Mouse (Mus musculus) CH12.LX (cell line): ENCODE results near the gene Fxyd1. TPM values are rescaled to one million over a fixed set of nuclear protein-coding genes. Genes with fewer than 3 reads are reported as not detected.

Experiments
- DNase-seq: peaks from one replicate; pipeline ENCODE4 v3.0.0-alpha.2; 2013; ENCODE audit errors: extremely low read depth
- H3K27ac ChIP-seq: 2 replicates; pipeline ENCODE4 v1.5.1; 2012; ENCODE audit warnings: low read depth, mild to moderate bottlenecking, control low read depth, moderate library complexity; ENCODE audit not compliant: insufficient read depth
- H3K27me3 ChIP-seq: replicated peaks from 2 replicates; pipeline ENCODE3; 2012; ENCODE audit warnings: inconsistent platforms
- H3K36me3 ChIP-seq, 2 experiments: replicated peaks in 1 of 2; 2 replicates each; pipeline versions ENCODE3 to v1.6.1; 2012; ENCODE audit warnings: inconsistent platforms in 1 of 2, low read length in 1 of 2, mild to moderate bottlenecking in 1 of 2, mixed read lengths in 1 of 2, moderate library complexity in 1 of 2; ENCODE audit not compliant: control insufficient read depth in 1 of 2, insufficient read depth in 1 of 2
- H3K4me1 ChIP-seq, 2 experiments: 2 replicates each; pipeline ENCODE4 v1.6.1; 2012; ENCODE audit warnings: inconsistent platforms in 1 of 2, moderate library complexity in 1 of 2; ENCODE audit not compliant: insufficient read depth in 2 of 2, control insufficient read depth in 1 of 2
- H3K4me2 ChIP-seq: 2 replicates; pipeline ENCODE4 v1.6.1; 2012; ENCODE audit warnings: low read depth, mild to moderate bottlenecking, control low read depth; ENCODE audit not compliant: poor library complexity, insufficient read depth, severe bottlenecking
- H3K4me3 ChIP-seq, 3 experiments: fragments of 150-350 bp in 1 of 3; sonication (generic) in 1 of 3; replicated peaks in 1 of 3; 2 replicates each; pipeline versions ENCODE3 to v1.5.1; 2011 to 2012; ENCODE audit warnings: low read depth in 2 of 3, low read length in 2 of 3, mild to moderate bottlenecking in 2 of 3, moderate library complexity in 2 of 3, control low read depth in 1 of 3, improper control_type of control experiment in 1 of 3, inconsistent platforms in 1 of 3, mixed read lengths in 1 of 3; ENCODE audit not compliant: poor library complexity in 1 of 3
- H3K79me2 ChIP-seq: replicated peaks from 2 replicates; pipeline ENCODE4 v1.6.1; 2012; ENCODE audit warnings: mild to moderate bottlenecking, moderate library complexity; ENCODE audit not compliant: control insufficient read depth, poor library complexity, insufficient read depth, severe bottlenecking; ENCODE audit errors: extremely low read depth
- H3K9ac ChIP-seq: 2 replicates; pipeline ENCODE4 v1.6.1; 2012; ENCODE audit warnings: low read depth, mild to moderate bottlenecking, control low read depth, moderate library complexity; ENCODE audit not compliant: insufficient read depth
- H3K9me3 ChIP-seq: replicated peaks from 2 replicates; pipeline ENCODE3; 2012; ENCODE audit warnings: low read length, inconsistent platforms, mixed read lengths
- CTCF ChIP-seq, 2 experiments: IDR thresholded peaks in 1 of 2; conservative IDR thresholded peaks in 1 of 2; 2 replicates each; pipeline ENCODE4 v1.5.1; 2011 to 2012; ENCODE audit warnings: low read depth in 2 of 2, low read length in 2 of 2, improper control_type of control experiment in 1 of 2, inconsistent platforms in 1 of 2, mild to moderate bottlenecking in 1 of 2, moderate library complexity in 1 of 2
- ELF1 ChIP-seq: IDR thresholded peaks from 2 replicates; pipeline ENCODE4 v1.6.1; 2014; ENCODE audit warnings: low read depth, mild to moderate bottlenecking, inconsistent platforms, low read length, improper control_type of control experiment
- ETS1 ChIP-seq: conservative IDR thresholded peaks from 2 replicates; pipeline ENCODE4 v1.6.1; 2012; ENCODE audit warnings: low read depth, mild to moderate bottlenecking, inconsistent platforms, low read length, improper control_type of control experiment, moderate library complexity
- HCFC1 ChIP-seq: IDR thresholded peaks from 2 replicates; pipeline ENCODE4 v1.6.1; 2012; ENCODE audit warnings: low read depth, mild to moderate bottlenecking, inconsistent platforms, low read length, improper control_type of control experiment
- IRF4 ChIP-seq: IDR thresholded peaks from 2 replicates; pipeline ENCODE4 v1.6.1; 2014; ENCODE audit warnings: low read depth, mild to moderate bottlenecking, inconsistent platforms, low read length, improper control_type of control experiment
- JUND ChIP-seq: conservative IDR thresholded peaks from 2 replicates; pipeline ENCODE4 v1.6.1; 2011; ENCODE audit warnings: low read depth, low read length, improper control_type of control experiment
- MAX ChIP-seq: IDR thresholded peaks from 2 replicates; pipeline ENCODE4 v1.6.1; 2011; ENCODE audit warnings: low read length, improper control_type of control experiment
- NELFE ChIP-seq: IDR thresholded peaks from 2 replicates; pipeline ENCODE4 v1.6.1; 2011; ENCODE audit warnings: low read depth, low read length, improper control_type of control experiment
- POLR2A ChIP-seq: IDR thresholded peaks from 2 replicates; pipeline ENCODE4 v1.6.1; 2011; ENCODE audit warnings: low read depth, mild to moderate bottlenecking, improper control_type of control experiment, low read length
- POLR2AphosphoS2 ChIP-seq: IDR thresholded peaks from 2 replicates; pipeline ENCODE4 v1.6.1; 2011; ENCODE audit warnings: low read depth, low read length, improper control_type of control experiment
- RAD21 ChIP-seq: IDR thresholded peaks from 2 replicates; pipeline ENCODE4 v1.6.1; 2011; ENCODE audit warnings: low read depth, mild to moderate bottlenecking, low read length, improper control_type of control experiment, moderate library complexity
- RCOR1 ChIP-seq: conservative IDR thresholded peaks from 2 replicates; pipeline ENCODE4 v1.6.1; 2012; ENCODE audit warnings: low read depth, mild to moderate bottlenecking, inconsistent platforms, low read length, improper control_type of control experiment
- SIN3A ChIP-seq: IDR thresholded peaks from 2 replicates; pipeline ENCODE4 v1.6.1; 2012; ENCODE audit warnings: low read length, improper control_type of control experiment, inconsistent platforms
- TCF12 ChIP-seq: IDR thresholded peaks from 2 replicates; pipeline ENCODE4 v1.6.1; 2014; ENCODE audit warnings: low read depth, mild to moderate bottlenecking, inconsistent platforms, low read length, improper control_type of control experiment
- ZNF384 ChIP-seq: IDR thresholded peaks from 2 replicates; pipeline ENCODE4 v1.6.1; 2012; ENCODE audit warnings: low read depth, low read length, improper control_type of control experiment, inconsistent platforms
- dilution Hi-C: fragments of 300-500 bp; cut with MboI; formaldehyde crosslinking; loops from 2 replicates; pipeline ENCODE4 v1.14.3; 2020; ENCODE audit warnings: low sequenced_read_pairs; ENCODE audit not compliant: extremely low pct_unique_long_range_greater_than_20kb, extremely low pct_ligation_motif_present
- in situ Hi-C: fragments of 300-500 bp; cut with MboI; formaldehyde crosslinking; loops from 3 replicates; pipeline ENCODE4 v1.14.3; 2019; ENCODE audit warnings: low sequenced_read_pairs, low pct_ligation_motif_present, low pct_unique_long_range_greater_than_20kb, mixed read lengths
- polyA plus RNA-seq: library from polyadenylated mRNA; unstranded; fragments of >175 nt; gene quantifications from 2 replicates; pipeline ENCODE4 v1.2.1, GENCODE M21; 2012; ENCODE audit warnings: low read depth; ENCODE audit not compliant: insufficient read length
- total RNA-seq, 2 experiments: library from RNA; depleted of rRNA; stranded (reverse); fragments of 300-350 nt in 1 of 2; fragments of >200 nt in 1 of 2; gene quantifications; 2 replicates each; pipeline ENCODE4 v1.2.3; 2012 to 2014

Fxyd1 gene
- total and polyA plus RNA-seq, 3 experiments = not detected

DNA sequence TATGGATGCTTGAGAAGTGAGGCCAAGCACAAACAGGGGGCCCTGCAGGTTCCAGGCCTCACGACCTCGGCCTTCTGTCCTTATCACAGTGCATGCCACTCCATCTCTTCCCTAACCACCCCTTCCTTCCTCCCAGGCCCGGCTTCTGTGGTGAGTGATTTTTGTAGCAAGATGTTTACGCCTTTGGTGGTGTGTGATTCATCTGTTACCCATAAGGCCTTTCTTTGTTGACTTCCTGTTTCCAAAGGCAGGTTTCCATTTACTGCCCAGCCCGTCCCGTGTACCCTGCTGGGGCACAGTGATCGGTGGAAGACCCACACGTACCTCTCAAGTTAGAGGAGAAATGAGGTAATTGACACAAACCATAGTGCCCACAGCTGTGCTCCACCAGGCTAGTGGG lies 54.3 kb downstream of the Fxyd1 start:
- dilution Hi-C loops = no loop called here
- no peaks in the 10 kb centered on the region for H3K36me3 ChIP-seq
- H3K9ac ChIP-seq = no peak overlapping the region
- peaks cover 3% of the 10 kb centered on the region for H3K9me3 ChIP-seq
- no peak overlapping the region for H3K4me3 ChIP-seq
- DNase-seq = peak; percentile 59
- in situ Hi-C loops = no loop called here
- H3K27me3 ChIP-seq = no peaks in the 10 kb centered on the region
- peaks cover 18 to 34% of the 10 kb centered on the region in 2 experiments for H3K4me1 ChIP-seq
- H3K79me2 ChIP-seq = no peaks in the 10 kb centered on the region
- H3K4me2 ChIP-seq = no peak overlapping the region
- no peak overlapping the region for H3K27ac ChIP-seq
- TF ChIP-seq MAX (peak; percentile 30; the same call in 1 of the 2 replicates), POLR2AphosphoS2 (no peak), IRF4 (peak; percentile 53; the same call in 1 of the 2 replicates), TCF12 (0 out of 2 replicates have a peak, but pooled peaks have one; percentile 11), CTCF (conservative IDR thresholded peaks at IDR 0.05 in 1 of 2, IDR thresholded peaks at IDR 0.05 in 1 of 2; ENCODE audit: low read depth in 2 of 2, low read length in 2 of 2) (no peak), ZNF384 (no peak), JUND (no peak), HCFC1 (peak; percentile 63), SIN3A (0 out of 2 replicates have a peak, but pooled peaks have one; percentile 25), NELFE (0 out of 2 replicates have a peak, but pooled peaks have one; percentile 18), ETS1 (no peak; the same call in 1 of the 2 replicates), POLR2A (peak; percentile 39; the same call in 1 of the 2 replicates), RCOR1 (no peak), RAD21 (no peak), ELF1 (peak; percentile 61)
- TF ChIP-seq, all 38 proteins: peak for 8

Other genes starting within 250 kb of the Fxyd1 start
- 0.08 TPM in 1 of 2 replicates, not detected in the other for gene Ffar2, start 233.4 kb downstream of the Fxyd1 start, total RNA-seq (2012; rRNA removed)
- gene Ffar2, start 233.4 kb downstream of the Fxyd1 start, total RNA-seq (2014; rRNA removed) = not detected in 2 replicates
- gene Ffar2, start 233.4 kb downstream of the Fxyd1 start, polyA plus RNA-seq = 0.51 and 0.52 TPM in 2 replicates
- gene Ffar3, start 201.0 kb downstream of the Fxyd1 start, total RNA-seq (2012; rRNA removed) = not detected in 2 replicates
- gene Ffar3, start 201.0 kb downstream of the Fxyd1 start, total RNA-seq (2014; rRNA removed) = not detected in 2 replicates
- gene Ffar3, start 201.0 kb downstream of the Fxyd1 start, polyA plus RNA-seq = not detected in 2 replicates
- gene Ffar1, start 195.6 kb downstream of the Fxyd1 start, total RNA-seq (2012; rRNA removed) = 0.34 and 0.42 TPM in 2 replicates
- 1.2 and 1.4 TPM in 2 replicates for gene Ffar1, start 195.6 kb downstream of the Fxyd1 start, total RNA-seq (2014; rRNA removed)
- gene Ffar1, start 195.6 kb downstream of the Fxyd1 start, polyA plus RNA-seq = 14.3 and 17.2 TPM in 2 replicates
- 41.7 and 42.3 TPM in 2 replicates for gene Cd22, start 176.9 kb downstream of the Fxyd1 start, total RNA-seq (2012; rRNA removed)
- 81.5 and 90.6 TPM in 2 replicates for gene Cd22, start 176.9 kb downstream of the Fxyd1 start, total RNA-seq (2014; rRNA removed)
- gene Cd22, start 176.9 kb downstream of the Fxyd1 start, polyA plus RNA-seq = 180 and 190 TPM in 2 replicates
- 0.04 TPM in 1 of 2 replicates, not detected in the other for gene Mag, start 142.3 kb downstream of the Fxyd1 start, total RNA-seq (2012; rRNA removed)
- not detected in 2 replicates for gene Mag, start 142.3 kb downstream of the Fxyd1 start, total RNA-seq (2014; rRNA removed)
- gene Mag, start 142.3 kb downstream of the Fxyd1 start, polyA plus RNA-seq = not detected in 2 replicates
- not detected in 2 replicates for gene Hamp2, start 132.5 kb downstream of the Fxyd1 start, total RNA-seq (2012; rRNA removed)
- gene Hamp2, start 132.5 kb downstream of the Fxyd1 start, total RNA-seq (2014; rRNA removed) = not detected in 2 replicates
- not detected in 2 replicates for gene Hamp2, start 132.5 kb downstream of the Fxyd1 start, polyA plus RNA-seq
- gene Hamp, start 113.2 kb downstream of the Fxyd1 start, total RNA-seq (2012; rRNA removed) = not detected in 2 replicates
- gene Hamp, start 113.2 kb downstream of the Fxyd1 start, total RNA-seq (2014; rRNA removed) = not detected in 2 replicates
- not detected in 2 replicates for gene Hamp, start 113.2 kb downstream of the Fxyd1 start, polyA plus RNA-seq
- gene Usf2, start 100.4 kb downstream of the Fxyd1 start, total RNA-seq (2012; rRNA removed) = 42.0 and 47.9 TPM in 2 replicates
- gene Usf2, start 100.4 kb downstream of the Fxyd1 start, total RNA-seq (2014; rRNA removed) = 47.0 and 57.2 TPM in 2 replicates
- 102 and 103 TPM in 2 replicates for gene Usf2, start 100.4 kb downstream of the Fxyd1 start, polyA plus RNA-seq
- 0.08 and 0.13 TPM in 2 replicates for gene Lsr, start 83.7 kb downstream of the Fxyd1 start, total RNA-seq (2012; rRNA removed)
- gene Lsr, start 83.7 kb downstream of the Fxyd1 start, total RNA-seq (2014; rRNA removed) = 0.12 TPM in 1 of 2 replicates, not detected in the other
- not detected in 2 replicates for gene Lsr, start 83.7 kb downstream of the Fxyd1 start, polyA plus RNA-seq
- not detected in 2 replicates for gene Fam187b, start 83.4 kb downstream of the Fxyd1 start, total RNA-seq (2012; rRNA removed)
- gene Fam187b, start 83.4 kb downstream of the Fxyd1 start, total RNA-seq (2014; rRNA removed) = not detected in 2 replicates
- not detected in 2 replicates for gene Fam187b, start 83.4 kb downstream of the Fxyd1 start, polyA plus RNA-seq
- gene Fxyd5, start 14.7 kb downstream of the Fxyd1 start, total RNA-seq (2012; rRNA removed) = 71.6 and 73.2 TPM in 2 replicates
- gene Fxyd5, start 14.7 kb downstream of the Fxyd1 start, total RNA-seq (2014; rRNA removed) = 38.3 and 43.8 TPM in 2 replicates
- 96.8 and 124 TPM in 2 replicates for gene Fxyd5, start 14.7 kb downstream of the Fxyd1 start, polyA plus RNA-seq
- not detected in 2 replicates for gene Fxyd7, start 5.7 kb downstream of the Fxyd1 start, total RNA-seq (2012; rRNA removed)
- not detected in 2 replicates for gene Fxyd7, start 5.7 kb downstream of the Fxyd1 start, total RNA-seq (2014; rRNA removed)
- gene Fxyd7, start 5.7 kb downstream of the Fxyd1 start, polyA plus RNA-seq = not detected in 2 replicates
- gene Lgi4, start 2.1 kb upstream of the Fxyd1 start, total RNA-seq (2012; rRNA removed) = not detected in 2 replicates
- not detected in 2 replicates for gene Lgi4, start 2.1 kb upstream of the Fxyd1 start, total RNA-seq (2014; rRNA removed)
- not detected in 2 replicates for gene Lgi4, start 2.1 kb upstream of the Fxyd1 start, polyA plus RNA-seq
- not detected in 2 replicates for gene Fxyd3, start 19.5 kb upstream of the Fxyd1 start, total RNA-seq (2012; rRNA removed)
- not detected in 2 replicates for gene Fxyd3, start 19.5 kb upstream of the Fxyd1 start, total RNA-seq (2014; rRNA removed)
- gene Fxyd3, start 19.5 kb upstream of the Fxyd1 start, polyA plus RNA-seq = 0.08 TPM in 1 of 2 replicates, not detected in the other
- 1.7 and 3.0 TPM in 2 replicates for gene Hpn, start 58.1 kb upstream of the Fxyd1 start, total RNA-seq (2012; rRNA removed)
- gene Hpn, start 58.1 kb upstream of the Fxyd1 start, total RNA-seq (2014; rRNA removed) = 8.7 and 11.2 TPM in 2 replicates
- gene Hpn, start 58.1 kb upstream of the Fxyd1 start, polyA plus RNA-seq = 16.7 and 18.7 TPM in 2 replicates
- gene Scn1b, start 69.8 kb upstream of the Fxyd1 start, total RNA-seq (2012; rRNA removed) = 0.17 and 0.30 TPM in 2 replicates
- not detected in 2 replicates for gene Scn1b, start 69.8 kb upstream of the Fxyd1 start, total RNA-seq (2014; rRNA removed)
- gene Scn1b, start 69.8 kb upstream of the Fxyd1 start, polyA plus RNA-seq = not detected in 2 replicates
- gene Gramd1a, start 98.7 kb upstream of the Fxyd1 start, total RNA-seq (2012; rRNA removed) = 66.6 and 86.0 TPM in 2 replicates
- 45.7 and 49.5 TPM in 2 replicates for gene Gramd1a, start 98.7 kb upstream of the Fxyd1 start, total RNA-seq (2014; rRNA removed)
- 70.0 and 90.7 TPM in 2 replicates for gene Gramd1a, start 98.7 kb upstream of the Fxyd1 start, polyA plus RNA-seq
- gene Scgb2b2, start 233.3 kb upstream of the Fxyd1 start, total RNA-seq (2012; rRNA removed) = not detected in 2 replicates
- not detected in 2 replicates for gene Scgb2b2, start 233.3 kb upstream of the Fxyd1 start, total RNA-seq (2014; rRNA removed)
- gene Scgb2b2, start 233.3 kb upstream of the Fxyd1 start, polyA plus RNA-seq = not detected in 2 replicates
- not detected in 2 replicates for gene Scgb1b2, start 234.6 kb upstream of the Fxyd1 start, total RNA-seq (2012; rRNA removed)
- not detected in 2 replicates for gene Scgb1b2, start 234.6 kb upstream of the Fxyd1 start, total RNA-seq (2014; rRNA removed)
- not detected in 2 replicates for gene Scgb1b2, start 234.6 kb upstream of the Fxyd1 start, polyA plus RNA-seq